In the genomic region with DNA sequence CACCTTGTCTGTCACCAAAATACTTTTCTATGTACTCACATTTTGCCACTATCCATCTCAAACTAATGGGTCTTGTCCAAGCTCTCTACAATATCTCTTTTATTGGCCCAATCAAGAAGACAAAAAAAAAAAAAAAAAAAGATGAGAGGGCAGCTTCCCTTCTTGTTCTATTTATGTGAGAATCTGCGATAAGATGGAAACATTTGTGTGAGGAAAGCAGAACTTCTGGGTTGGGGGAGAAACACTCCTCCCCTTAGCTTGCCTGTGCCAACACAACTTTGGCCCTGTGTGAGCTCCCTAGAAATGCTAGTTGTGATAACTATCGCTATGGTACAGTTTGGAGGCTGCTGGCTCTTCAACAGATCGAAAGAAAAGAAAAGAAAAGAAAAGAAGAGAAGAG, we compare ENCODE assay signal across 38 mouse cellular contexts. TPM values are rescaled to one million over a fixed set of nuclear protein-coding genes. Genes with fewer than 3 reads are reported as not detected.
"Had no signal": no experiment of that assay in that cellular context is flagged by ENCODE, and none has a peak within 500 bp of the region (broad histone marks: within the 10 kb centered on the region; RNA-seq: fewer than 3 reads in every experiment).

No protein-coding gene starts in this region.

- H3K27ac ChIP-seq: embryonic facial prominence, embryonic 10.5 days; embryonic facial prominence, embryonic 12.5 days; embryonic facial prominence, embryonic 13.5 days; embryonic facial prominence, embryonic 15.5 days; forebrain, embryonic 10.5 days; forebrain, embryonic 12.5 days; forebrain, embryonic 13.5 days; forebrain, embryonic 15.5 days; gastrocnemius, adult 2 months; heart, adult 2 months; heart, embryonic 10.5 days had no signal

- H3K9ac ChIP-seq: embryonic facial prominence, embryonic 12.5 days; embryonic facial prominence, embryonic 13.5 days; embryonic facial prominence, embryonic 15.5 days; forebrain, embryonic 12.5 days; forebrain, embryonic 13.5 days; forebrain, embryonic 15.5 days; forebrain, postnatal 0 days had no signal

- H3K27me3 ChIP-seq: embryonic facial prominence, embryonic 12.5 days; embryonic facial prominence, embryonic 13.5 days; embryonic facial prominence, embryonic 15.5 days; forebrain, embryonic 12.5 days; forebrain, embryonic 13.5 days; forebrain, embryonic 15.5 days had no signal

- ATAC-seq: forebrain, embryonic 13.5 days; forebrain, embryonic 14.5 days; forebrain, embryonic 15.5 days; forebrain, embryonic 16.5 days; forebrain, postnatal 0 days had no signal

- H3K36me3 ChIP-seq: embryonic facial prominence, embryonic 10.5 days; embryonic facial prominence, embryonic 12.5 days; embryonic facial prominence, embryonic 13.5 days; embryonic facial prominence, embryonic 15.5 days; forebrain, embryonic 10.5 days; forebrain, embryonic 12.5 days; forebrain, embryonic 15.5 days; heart, embryonic 10.5 days had no signal

- H3K4me1 ChIP-seq: embryonic facial prominence, embryonic 10.5 days; embryonic facial prominence, embryonic 12.5 days; embryonic facial prominence, embryonic 13.5 days; embryonic facial prominence, embryonic 15.5 days; forebrain, embryonic 10.5 days; forebrain, embryonic 12.5 days; forebrain, embryonic 13.5 days; forebrain, embryonic 15.5 days; heart, embryonic 10.5 days had no signal

- DNase-seq: cerebellum, adult 9-10 months; cerebellum, adult 9-11 months; cerebellum, postnatal 10 days; cerebellum, postnatal 14 days; cerebellum, postnatal 25 days; cerebellum, postnatal 36 days; embryo, embryonic 11 days; forebrain, postnatal 0 days; gastrocnemius, adult 2 months; gastrocnemius, postnatal 10 days; gastrocnemius, postnatal 14 days; gastrocnemius, postnatal 25 days; gastrocnemius, postnatal 36 days; heart, adult 11 months; heart, adult 18-20 months; heart, adult 2 months had no signal

- H3K4me3 ChIP-seq: embryonic facial prominence, embryonic 10.5 days; embryonic facial prominence, embryonic 12.5 days; embryonic facial prominence, embryonic 13.5 days; embryonic facial prominence, embryonic 15.5 days; erythroblast, embryonic 14.5 days; forebrain, embryonic 10.5 days; forebrain, embryonic 12.5 days; forebrain, embryonic 13.5 days; forebrain, embryonic 15.5 days; gastrocnemius, adult 2 months; heart, adult 2 months; heart, embryonic 10.5 days had no signal

- H3K4me2 ChIP-seq: embryonic facial prominence, embryonic 12.5 days; embryonic facial prominence, embryonic 13.5 days; embryonic facial prominence, embryonic 15.5 days; forebrain, embryonic 12.5 days; forebrain, embryonic 13.5 days; forebrain, embryonic 15.5 days had no signal

- H3K9me3 ChIP-seq: embryonic facial prominence, embryonic 10.5 days; embryonic facial prominence, embryonic 12.5 days; embryonic facial prominence, embryonic 13.5 days; embryonic facial prominence, embryonic 15.5 days; forebrain, embryonic 10.5 days; forebrain, embryonic 12.5 days; forebrain, embryonic 13.5 days; forebrain, embryonic 15.5 days; heart, embryonic 10.5 days had no signal

RNA-seq across cellular contexts. Expression of gene Fshr, which starts 38.0 kb away (rescaled TPM):
- total RNA-seq: forebrain, postnatal 0 days; gastrocnemius, adult 18-20 months; gastrocnemius, adult 2 months; gastrocnemius, adult 8-10 months; gastrocnemius, postnatal 10 days; gastrocnemius, postnatal 14 days; gastrocnemius, postnatal 25 days; gastrocnemius, postnatal 36 days; gastrocnemius, postnatal 4 days; granulocyte monocyte progenitor cell, adult 5-6 weeks; heart, adult 18-20 months; heart, adult 2 months; heart, adult 8-10 months had no signal
- polyA plus RNA-seq: cortical plate, adult 2 months; embryonic facial prominence, embryonic 10.5 days; embryonic facial prominence, embryonic 11.5 days; embryonic facial prominence, embryonic 12.5 days; embryonic facial prominence, embryonic 13.5 days; embryonic facial prominence, embryonic 14.5 days; embryonic facial prominence, embryonic 15.5 days; erythroblast, embryonic 14.5 days; forebrain, embryonic 10.5 days; forebrain, embryonic 11.5 days; forebrain, embryonic 12.5 days; forebrain, embryonic 13.5 days; forebrain, embryonic 14.5 days; forebrain, embryonic 15.5 days; forebrain, embryonic 16.5 days; forebrain, postnatal 0 days; gonadal fat pad, adult 2 months; heart, adult 2 months; heart, embryonic 10.5 days had no signal
